Mouse (Mus musculus): ENCODE data around the gene Slc6a13. TPM values are rescaled to one million over a fixed set of nuclear protein-coding genes. Genes with fewer than 3 reads are reported as not detected.

The Slc6a13 gene
- polyA plus RNA-seq, 1 experiment from 2014 or later = 20.3 TPM

DNA sequence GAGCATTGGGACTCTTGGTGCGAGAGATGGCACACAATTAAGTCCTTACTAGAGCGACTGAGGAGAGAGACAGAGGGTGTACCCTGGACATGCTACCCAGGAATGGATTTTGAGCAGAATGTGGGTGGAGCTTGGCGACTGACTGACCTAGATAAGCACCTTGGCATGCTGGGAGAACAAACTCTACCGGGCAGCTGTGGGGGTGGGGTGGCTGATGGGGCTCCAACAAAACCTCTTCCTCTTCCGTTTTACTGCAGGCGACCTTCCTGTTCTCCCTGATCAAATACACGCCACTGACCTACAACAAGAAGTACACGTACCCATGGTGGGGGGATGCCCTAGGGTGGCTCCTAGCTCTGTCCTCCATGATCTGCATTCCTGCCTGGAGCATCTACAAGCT is 36.5 kb downstream of the Slc6a13 start:
- no peak overlapping the region for H3K27ac ChIP-seq (ENCODE audit: low read depth, low read length)
- WGBS = 80% methylated on average over 8 of the region's 8 CpGs
- H3K27me3 ChIP-seq (replicated peaks; ENCODE audit: control insufficient read depth, insufficient read depth, low read length) = no peaks in the 10 kb centered on the region
- no peak for DNase-seq (ENCODE audit: low spot score)
- no peak for ATAC-seq
- H3K4me1 ChIP-seq (ENCODE audit: control insufficient read depth, insufficient read depth, low read length) = no peaks in the 10 kb centered on the region
- no peak overlapping the region for H3K4me2 ChIP-seq (ENCODE audit: low read length)
- H3K9ac ChIP-seq (ENCODE audit: low read length) = no peak overlapping the region
- no peak overlapping the region for H3K4me3 ChIP-seq (ENCODE audit: low read depth, low read length)
- no peaks in the 10 kb centered on the region for H3K36me3 ChIP-seq (ENCODE audit: control insufficient read depth, insufficient read depth, low read length)
- no peaks in the 10 kb centered on the region for H3K9me3 ChIP-seq (replicated peaks; ENCODE audit: control insufficient read depth, low read length)

DNA sequence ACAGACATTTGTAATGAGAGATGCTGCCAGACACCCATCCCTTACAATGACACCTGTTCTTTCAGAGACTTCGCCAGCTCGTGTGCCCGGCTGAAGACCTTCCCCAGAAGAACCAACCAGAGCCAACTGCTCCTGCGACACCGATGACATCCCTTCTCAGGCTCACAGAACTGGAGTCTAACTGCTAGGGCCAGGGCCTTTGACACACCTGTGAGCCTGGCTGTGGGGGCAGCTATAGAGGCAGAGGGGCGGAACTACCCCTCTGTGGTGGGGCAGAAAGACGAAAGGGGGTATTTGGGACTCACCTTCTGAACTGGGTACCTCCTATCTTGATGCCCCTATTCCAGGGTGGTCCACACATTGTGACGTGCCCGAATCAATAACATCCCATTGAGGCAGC is 37.2 kb downstream of the Slc6a13 start:
- 92% methylated on average over 9 of the region's 9 CpGs for whole genome bisulfite sequencing
- no peaks in the 10 kb centered on the region for H3K27me3 ChIP-seq (replicated peaks; ENCODE audit: control insufficient read depth, insufficient read depth, low read length)
- no peak for ATAC-seq
- no peak overlapping the region for H3K27ac ChIP-seq (ENCODE audit: low read depth, low read length)
- H3K9ac ChIP-seq (ENCODE audit: low read length) = no peak overlapping the region
- no peak overlapping the region for H3K4me3 ChIP-seq (ENCODE audit: low read depth, low read length)
- no peak overlapping the region for H3K4me2 ChIP-seq (ENCODE audit: low read length)
- DNase-seq (ENCODE audit: low spot score) = no peak
- H3K9me3 ChIP-seq (replicated peaks; ENCODE audit: control insufficient read depth, low read length) = no peaks in the 10 kb centered on the region
- H3K4me1 ChIP-seq (ENCODE audit: control insufficient read depth, insufficient read depth, low read length) = no peaks in the 10 kb centered on the region
- no peaks in the 10 kb centered on the region for H3K36me3 ChIP-seq (ENCODE audit: control insufficient read depth, insufficient read depth, low read length)

DNA sequence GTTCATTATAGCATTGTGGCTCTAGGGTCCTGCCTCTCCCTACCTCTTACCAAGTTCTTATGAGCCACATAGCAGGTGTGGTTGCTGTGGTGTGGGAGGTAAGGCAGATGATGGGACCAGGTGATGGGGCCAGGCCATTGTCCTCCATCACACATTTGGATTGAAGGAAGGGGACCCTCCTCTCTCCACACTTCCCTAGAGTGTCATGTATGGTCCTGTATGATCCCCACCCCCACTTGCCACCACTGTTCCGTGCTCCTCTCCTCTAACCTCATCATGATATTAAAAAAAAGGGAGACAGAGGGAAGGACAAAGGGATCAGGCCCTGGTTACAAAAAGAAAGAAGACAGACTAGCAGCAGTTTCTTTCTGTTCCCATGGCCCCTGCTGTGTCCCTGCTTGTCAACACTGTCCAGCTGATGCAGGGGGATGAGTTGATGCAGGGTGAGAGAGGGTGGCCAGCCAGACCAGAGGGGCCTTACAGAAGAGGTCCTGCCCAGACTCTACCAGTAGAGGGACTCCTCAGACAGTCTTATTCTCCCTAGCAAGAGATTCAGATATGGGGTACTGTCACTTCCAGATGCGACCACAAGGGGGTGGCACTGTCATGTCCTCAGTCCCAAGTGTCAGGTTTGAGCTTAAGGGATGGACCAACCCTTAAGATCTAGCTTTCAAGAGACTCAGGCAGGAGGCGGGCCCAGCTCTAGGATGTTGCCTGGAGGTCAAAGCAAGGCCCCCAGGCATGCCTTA is 37.9 kb downstream of the Slc6a13 start:
- Histone ChIP-seq H3K4me1 (ENCODE audit: control insufficient read depth, insufficient read depth, low read length) (no peaks in the 10 kb centered on the region), H3K9me3 (replicated peaks; ENCODE audit: control insufficient read depth, low read length) (no peaks in the 10 kb centered on the region), H3K9ac (ENCODE audit: low read length) (no peak overlapping the region), H3K27ac (ENCODE audit: low read depth, low read length) (no peak overlapping the region), H3K27me3 (replicated peaks; ENCODE audit: control insufficient read depth, insufficient read depth, low read length) (no peaks in the 10 kb centered on the region), H3K4me2 (ENCODE audit: low read length) (no peak overlapping the region), H3K36me3 (ENCODE audit: control insufficient read depth, insufficient read depth, low read length) (no peaks in the 10 kb centered on the region), H3K4me3 (ENCODE audit: low read depth, low read length) (no peak overlapping the region)
- 26% methylated on average over 3 of the region's 3 CpGs for WGBS
- ATAC-seq = peak; percentile 73
- DNase-seq (ENCODE audit: low spot score) = peak; percentile 87

DNA sequence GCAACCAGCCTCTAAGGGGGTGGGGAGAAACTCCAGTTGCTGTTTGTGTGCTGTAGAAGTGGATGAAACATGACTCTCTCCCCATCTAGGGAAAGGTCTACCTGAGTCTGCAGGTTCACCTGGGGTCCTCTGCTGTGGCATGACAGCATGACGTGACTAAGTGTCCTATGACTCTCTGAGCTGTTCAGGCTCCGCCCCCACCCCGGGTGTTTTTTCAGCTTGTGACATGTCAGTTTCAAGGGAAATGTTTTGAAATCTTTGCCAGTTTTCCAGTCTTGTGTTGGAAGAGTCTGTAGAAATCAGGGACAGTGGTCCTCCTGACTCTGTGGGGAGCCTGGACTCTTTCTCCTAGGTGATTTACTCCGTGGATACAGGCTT is 38.5 kb downstream of the Slc6a13 start:
- no peak overlapping the region for H3K27ac ChIP-seq (ENCODE audit: low read depth, low read length)
- H3K4me3 ChIP-seq (ENCODE audit: low read depth, low read length) = no peak overlapping the region
- DNase-seq (ENCODE audit: low spot score) = no peak
- H3K9me3 ChIP-seq (replicated peaks; ENCODE audit: control insufficient read depth, low read length) = no peaks in the 10 kb centered on the region
- 46% methylated on average over 4 of the region's 4 CpGs for WGBS
- H3K36me3 ChIP-seq (ENCODE audit: control insufficient read depth, insufficient read depth, low read length) = no peaks in the 10 kb centered on the region
- no peak; the same call in none of the 2 replicates for ATAC-seq
- no peaks in the 10 kb centered on the region for H3K27me3 ChIP-seq (replicated peaks; ENCODE audit: control insufficient read depth, insufficient read depth, low read length)
- no peak overlapping the region for H3K4me2 ChIP-seq (ENCODE audit: low read length)
- no peaks in the 10 kb centered on the region for H3K4me1 ChIP-seq (ENCODE audit: control insufficient read depth, insufficient read depth, low read length)
- H3K9ac ChIP-seq (ENCODE audit: low read length) = no peak overlapping the region

DNA sequence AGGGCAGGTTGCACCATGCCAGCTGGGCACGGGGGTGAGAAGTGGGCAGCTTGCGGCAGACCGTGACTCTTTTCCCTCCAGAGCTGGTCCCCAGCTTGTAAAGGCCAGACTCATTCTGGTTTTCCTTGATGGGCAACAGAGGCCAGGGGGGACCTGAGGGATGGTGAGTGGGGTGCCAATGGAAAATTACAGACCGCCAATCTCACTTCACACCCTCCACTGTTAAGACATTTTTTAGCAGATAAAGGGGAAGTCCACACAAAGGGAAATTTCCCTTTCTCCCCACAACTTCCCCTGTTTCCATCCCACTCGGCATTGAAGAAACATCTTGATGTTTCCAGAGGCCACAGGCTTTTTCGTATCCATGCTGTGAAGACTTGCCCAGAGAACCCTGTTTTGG is 41.6 kb downstream of the Slc6a13 start:
- Histone ChIP-seq H3K4me3 (ENCODE audit: low read depth, low read length) (no peak overlapping the region), H3K4me1 (ENCODE audit: control insufficient read depth, insufficient read depth, low read length) (no peaks in the 10 kb centered on the region), H3K36me3 (ENCODE audit: control insufficient read depth, insufficient read depth, low read length) (no peaks in the 10 kb centered on the region), H3K9me3 (replicated peaks; ENCODE audit: control insufficient read depth, low read length) (no peaks in the 10 kb centered on the region), H3K4me2 (ENCODE audit: low read length) (no peak overlapping the region), H3K9ac (ENCODE audit: low read length) (no peak overlapping the region), H3K27ac (ENCODE audit: low read depth, low read length) (no peak overlapping the region), H3K27me3 (replicated peaks; ENCODE audit: control insufficient read depth, insufficient read depth, low read length) (no peaks in the 10 kb centered on the region)
- DNase-seq (ENCODE audit: low spot score) (no peak), ATAC-seq (no peak)
- WGBS = 87% methylated on average over 6 of the region's 6 CpGs

DNA sequence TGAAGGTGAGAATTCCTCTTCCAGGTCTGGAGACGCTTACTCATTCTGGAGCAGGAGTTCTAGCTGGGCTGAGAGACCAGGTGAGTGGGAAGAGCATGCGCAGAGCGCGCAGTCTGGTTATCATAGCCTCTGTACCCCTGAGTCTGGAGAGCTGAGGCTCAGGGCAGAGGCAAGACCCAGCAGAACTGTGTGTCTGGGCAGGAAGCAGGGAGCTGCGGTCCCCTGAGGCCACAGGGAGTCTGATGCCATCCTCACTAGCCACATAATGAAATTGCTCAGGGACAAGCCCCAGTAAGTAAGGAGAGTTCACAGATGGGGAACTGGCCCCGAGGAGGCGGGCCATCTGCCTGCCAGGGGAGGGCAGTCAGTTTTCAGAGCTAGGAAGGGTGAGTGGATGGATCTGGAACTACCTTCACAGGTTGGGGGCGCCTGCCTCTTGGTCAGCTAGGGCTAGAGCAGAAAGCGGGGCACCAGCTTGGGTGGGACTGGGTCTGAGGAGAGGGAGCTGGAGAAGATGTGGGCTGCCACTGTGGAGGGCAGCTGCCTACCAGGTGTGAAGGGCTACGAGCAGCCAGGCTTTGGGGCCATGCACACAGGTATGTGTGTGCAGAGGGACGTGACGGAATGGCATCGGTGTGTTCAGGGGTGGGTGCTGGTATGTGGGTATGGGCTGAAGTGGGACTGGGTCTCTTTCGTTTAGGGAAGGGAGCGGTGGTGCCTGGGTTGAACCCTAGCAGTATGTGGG is 43.2 kb downstream of the Slc6a13 start, which contains the start of gene Slc6a12:
Slc6a12 (plus strand) TSS at position 51 of the 745 bp plus-strand sequence.
- ATAC-seq = no peak
- 78% methylated on average over 15 of the region's 15 CpGs for WGBS
- Histone ChIP-seq H3K4me3 (ENCODE audit: low read depth, low read length) (no peak within 1 kb of the TSS), H3K4me1 (ENCODE audit: control insufficient read depth, insufficient read depth, low read length) (no peaks in the 10 kb centered on the region), H3K27ac (ENCODE audit: low read depth, low read length) (no peak within 1 kb of the TSS), H3K27me3 (replicated peaks; ENCODE audit: control insufficient read depth, insufficient read depth, low read length) (no peaks in the 10 kb centered on the region), H3K9me3 (replicated peaks; ENCODE audit: control insufficient read depth, low read length) (no peaks in the 10 kb centered on the region), H3K9ac (ENCODE audit: low read length) (no peak within 1 kb of the TSS), H3K36me3 (ENCODE audit: control insufficient read depth, insufficient read depth, low read length) (no peaks in the 10 kb centered on the region), H3K4me2 (ENCODE audit: low read length) (no peak within 1 kb of the TSS)
- DNase-seq (ENCODE audit: low spot score) = no peak

DNA sequence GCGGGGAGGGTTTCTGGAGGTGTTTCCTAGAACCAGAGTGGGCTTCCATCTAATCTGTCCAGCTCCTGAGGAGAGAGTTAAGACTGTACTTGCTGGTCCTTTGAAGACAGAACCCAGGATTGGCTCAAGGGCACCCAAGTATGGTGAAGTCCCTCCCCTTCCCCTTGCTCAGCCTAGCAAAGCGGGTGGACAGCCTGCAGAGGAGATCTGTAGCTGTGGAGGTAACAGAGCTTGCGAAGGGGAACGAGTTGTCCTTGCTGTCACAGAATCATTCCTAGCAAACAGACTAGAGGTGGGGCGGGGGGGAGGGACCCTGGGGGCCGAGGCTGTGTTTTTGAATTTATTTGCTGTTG is 43.7 kb downstream of the Slc6a13 start:
- no peak overlapping the region for H3K4me3 ChIP-seq (ENCODE audit: low read depth, low read length)
- no peaks in the 10 kb centered on the region for H3K9me3 ChIP-seq (replicated peaks; ENCODE audit: control insufficient read depth, low read length)
- H3K4me1 ChIP-seq (ENCODE audit: control insufficient read depth, insufficient read depth, low read length) = no peaks in the 10 kb centered on the region
- no peak overlapping the region for H3K4me2 ChIP-seq (ENCODE audit: low read length)
- no peak for ATAC-seq
- no peak overlapping the region for H3K9ac ChIP-seq (ENCODE audit: low read length)
- H3K36me3 ChIP-seq (ENCODE audit: control insufficient read depth, insufficient read depth, low read length) = no peaks in the 10 kb centered on the region
- H3K27me3 ChIP-seq (replicated peaks; ENCODE audit: control insufficient read depth, insufficient read depth, low read length) = no peaks in the 10 kb centered on the region
- no peak overlapping the region for H3K27ac ChIP-seq (ENCODE audit: low read depth, low read length)
- WGBS = 68% methylated on average over 6 of the region's 6 CpGs
- DNase-seq (ENCODE audit: low spot score) = no peak

DNA sequence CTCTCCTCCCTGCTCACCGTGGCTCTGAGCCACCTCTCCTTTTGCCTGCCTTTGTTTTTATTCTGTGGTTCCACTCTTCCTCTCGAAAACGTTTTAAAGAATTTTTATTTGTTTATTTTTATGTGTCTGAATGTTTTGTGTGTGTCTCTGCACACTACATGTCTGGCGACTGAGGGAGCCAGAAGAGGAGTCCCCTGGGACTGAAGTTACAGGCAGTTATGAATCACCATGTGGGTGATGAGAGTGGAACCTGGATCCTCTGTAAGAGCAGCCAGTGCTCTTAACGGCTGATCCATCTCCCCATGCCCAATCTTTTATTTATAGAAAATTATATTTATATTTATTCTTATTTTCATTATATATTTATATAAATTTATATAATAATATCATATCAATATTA is 44.3 kb downstream of the Slc6a13 start:
- no peaks in the 10 kb centered on the region for H3K9me3 ChIP-seq (replicated peaks; ENCODE audit: control insufficient read depth, low read length)
- no peaks in the 10 kb centered on the region for H3K27me3 ChIP-seq (replicated peaks; ENCODE audit: control insufficient read depth, insufficient read depth, low read length)
- no peak overlapping the region for H3K9ac ChIP-seq (ENCODE audit: low read length)
- H3K4me2 ChIP-seq (ENCODE audit: low read length) = no peak overlapping the region
- no peak overlapping the region for H3K27ac ChIP-seq (ENCODE audit: low read depth, low read length)
- no peaks in the 10 kb centered on the region for H3K4me1 ChIP-seq (ENCODE audit: control insufficient read depth, insufficient read depth, low read length)
- ATAC-seq = no peak
- DNase-seq (ENCODE audit: low spot score) = no peak
- H3K36me3 ChIP-seq (ENCODE audit: control insufficient read depth, insufficient read depth, low read length) = no peaks in the 10 kb centered on the region
- no peak overlapping the region for H3K4me3 ChIP-seq (ENCODE audit: low read depth, low read length)
- 69% methylated on average over 5 of the region's 5 CpGs for WGBS

DNA sequence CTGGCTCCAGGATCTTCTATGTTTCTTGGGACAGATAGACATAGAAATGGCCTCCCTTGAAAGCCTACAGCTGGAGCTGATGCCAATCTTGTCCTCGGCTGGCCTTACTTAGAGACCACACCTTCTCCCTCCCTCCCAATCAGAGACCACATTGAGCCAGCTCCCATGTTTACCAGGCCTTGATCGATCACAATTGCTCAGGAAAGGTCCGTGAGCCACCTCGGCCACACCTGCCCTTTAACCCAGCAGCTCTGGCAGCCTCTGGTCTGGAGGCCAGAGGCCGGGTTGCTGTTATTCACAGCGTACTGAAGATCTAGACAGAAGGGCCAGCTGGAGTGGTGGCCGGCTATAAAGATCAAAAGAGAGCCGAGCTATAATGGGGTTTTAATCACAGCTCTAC is 46.4 kb downstream of the Slc6a13 start:
- no peak overlapping the region for H3K4me3 ChIP-seq (ENCODE audit: low read depth, low read length)
- no peak for ATAC-seq
- H3K27me3 ChIP-seq (replicated peaks; ENCODE audit: control insufficient read depth, insufficient read depth, low read length) = no peaks in the 10 kb centered on the region
- 39% methylated on average over 8 of the region's 8 CpGs for WGBS
- DNase-seq (ENCODE audit: low spot score) = no peak
- no peak overlapping the region for H3K27ac ChIP-seq (ENCODE audit: low read depth, low read length)
- no peaks in the 10 kb centered on the region for H3K4me1 ChIP-seq (ENCODE audit: control insufficient read depth, insufficient read depth, low read length)
- no peaks in the 10 kb centered on the region for H3K36me3 ChIP-seq (ENCODE audit: control insufficient read depth, insufficient read depth, low read length)
- no peak overlapping the region for H3K9ac ChIP-seq (ENCODE audit: low read length)
- H3K9me3 ChIP-seq (replicated peaks; ENCODE audit: control insufficient read depth, low read length) = no peaks in the 10 kb centered on the region
- H3K4me2 ChIP-seq (ENCODE audit: low read length) = no peak overlapping the region
